23 mouse cellular contexts compared by ENCODE assay signal in the genomic region with DNA sequence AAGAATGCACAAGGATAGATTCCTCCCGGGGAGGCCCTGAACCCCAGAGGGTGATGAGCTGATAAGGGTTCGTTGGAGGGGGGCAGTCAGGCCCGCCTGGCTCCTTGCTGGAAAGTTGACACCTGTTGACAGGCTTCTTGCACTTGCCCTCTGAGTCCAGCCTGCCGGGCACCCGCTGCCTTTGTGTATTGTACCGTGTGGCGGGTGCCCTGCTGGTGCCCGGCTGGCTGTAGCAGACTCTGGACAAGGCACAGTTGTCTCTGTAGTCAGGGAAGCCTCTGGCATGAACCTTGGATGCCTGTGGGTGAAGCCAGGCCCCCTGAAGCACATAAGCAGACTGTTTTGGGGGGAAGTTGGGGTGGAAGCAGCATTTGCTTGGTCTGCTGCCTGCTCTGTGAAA. TPM values are rescaled to one million over a fixed set of nuclear protein-coding genes. Genes with fewer than 3 reads are reported as not detected.
DNase-seq lines count a peak whose midpoint lies in the region; ATAC-seq lines count a peak whose summit lies in the region.
"Had no signal": no experiment of that assay in that cellular context is flagged by ENCODE, and none has a peak within 500 bp of the region (broad histone marks: within the 10 kb centered on the region; RNA-seq: fewer than 3 reads in every experiment).

No protein-coding gene starts in this region.

- H3K4me1 ChIP-seq in forebrain, embryonic 10.5 days, result peaks cover 82% of the 10 kb centered on the region
- peaks cover 32% of the 10 kb centered on the region for H3K4me1 ChIP-seq in forebrain, embryonic 15.5 days
- peaks cover 46% of the 10 kb centered on the region for H3K4me1 ChIP-seq in heart, embryonic 10.5 days
- H3K4me1 ChIP-seq in limb, embryonic 12.5 days (replicated peaks), result peaks cover 77% of the 10 kb centered on the region

- WGBS in forebrain, embryonic 10.5 days, result 72% methylated on average over 8 of the region's 8 CpGs
- WGBS in forebrain, embryonic 15.5 days, result 57% methylated on average over 8 of the region's 8 CpGs
- 48% methylated on average over 8 of the region's 8 CpGs for WGBS in heart, embryonic 10.5 days
- WGBS in limb, embryonic 12.5 days, result 62% methylated on average over 8 of the region's 8 CpGs

- no peak overlapping the region for H3K4me2 ChIP-seq in forebrain, embryonic 15.5 days (replicated peaks)
- H3K4me2 ChIP-seq in limb, embryonic 12.5 days, result 0 out of 2 replicates have a peak overlapping the region, but pooled peaks have one; percentile 23
- H3K4me2 ChIP-seq: forebrain, embryonic 13.5 days; hindbrain, embryonic 12.5 days; liver, embryonic 15.5 days had no signal

- no peak overlapping the region for H3K9ac ChIP-seq in forebrain, embryonic 15.5 days (replicated peaks)
- H3K9ac ChIP-seq in limb, embryonic 12.5 days (replicated peaks), result 0 out of 2 replicates have a peak overlapping the region, but pooled peaks have one; percentile 18
- H3K9ac ChIP-seq: forebrain, embryonic 13.5 days; hindbrain, embryonic 12.5 days; liver, embryonic 15.5 days had no signal

- no peak for DNase-seq in forebrain, embryonic 10.5 days (ENCODE audit: extremely low spot score, low spot score)
- no peak for DNase-seq in heart, embryonic 10.5 days (ENCODE audit: low spot score)
- no peak for DNase-seq in heart, adult 18-20 months
- peak; percentile 75 for DNase-seq in Muller cell, postnatal 12 days (ENCODE audit: inconsistent ontology term)
- DNase-seq in layer of hippocampus, adult 11-12 months (ENCODE audit: low spot score), result no peak
- DNase-seq: adrenal gland, postnatal 25 days; cerebellum, adult 11-12 months; cerebellum, postnatal 14 days; kidney, adult 8-10 months; kidney, postnatal 25 days; lung, postnatal 14 days; right cerebral cortex, adult 18-20 months had no signal

- no peak overlapping the region for H3K4me3 ChIP-seq in forebrain, embryonic 10.5 days
- no peak overlapping the region for H3K4me3 ChIP-seq in forebrain, embryonic 15.5 days
- no peak overlapping the region for H3K4me3 ChIP-seq in heart, embryonic 10.5 days
- no peak overlapping the region for H3K4me3 ChIP-seq in limb, embryonic 12.5 days (replicated peaks)
- H3K4me3 ChIP-seq: forebrain, embryonic 13.5 days; hindbrain, embryonic 12.5 days; liver, embryonic 15.5 days; megakaryocyte, embryonic 14.5 days had no signal

- H3K27me3 ChIP-seq in forebrain, embryonic 10.5 days (ENCODE audit: poor library complexity, severe bottlenecking), result peaks cover 67% of the 10 kb centered on the region
- H3K27me3 ChIP-seq in forebrain, embryonic 15.5 days, result peaks cover 21% of the 10 kb centered on the region
- peaks cover 84% of the 10 kb centered on the region for H3K27me3 ChIP-seq in heart, embryonic 10.5 days (ENCODE audit: insufficient read depth, poor library complexity, severe bottlenecking)
- H3K27me3 ChIP-seq in limb, embryonic 12.5 days, result peaks cover 48% of the 10 kb centered on the region

- H3K27ac ChIP-seq in forebrain, embryonic 10.5 days, result peak overlapping the region; percentile 79
- H3K27ac ChIP-seq in forebrain, embryonic 15.5 days (replicated peaks), result no peak overlapping the region
- 0 out of 2 replicates have a peak overlapping the region, but pooled peaks have one; percentile 6 for H3K27ac ChIP-seq in heart, embryonic 10.5 days
- 0 out of 2 replicates have a peak overlapping the region, but pooled peaks have one; percentile 29 for H3K27ac ChIP-seq in limb, embryonic 12.5 days
- H3K27ac ChIP-seq: forebrain, embryonic 13.5 days; hindbrain, embryonic 12.5 days; liver, embryonic 15.5 days; stomach, postnatal 0 days had no signal

- no peaks in the 10 kb centered on the region for H3K36me3 ChIP-seq in forebrain, embryonic 10.5 days (replicated peaks)
- H3K36me3 ChIP-seq in forebrain, embryonic 15.5 days, result no peaks in the 10 kb centered on the region
- H3K36me3 ChIP-seq in heart, embryonic 10.5 days, result no peaks in the 10 kb centered on the region
- no peaks in the 10 kb centered on the region for H3K36me3 ChIP-seq in limb, embryonic 12.5 days
- H3K36me3 ChIP-seq: hindbrain, embryonic 12.5 days; liver, embryonic 15.5 days had no signal

- no peaks in the 10 kb centered on the region for H3K9me3 ChIP-seq in forebrain, embryonic 10.5 days
- H3K9me3 ChIP-seq in forebrain, embryonic 15.5 days, result no peaks in the 10 kb centered on the region
- no peaks in the 10 kb centered on the region for H3K9me3 ChIP-seq in heart, embryonic 10.5 days
- H3K9me3 ChIP-seq in limb, embryonic 12.5 days, result no peaks in the 10 kb centered on the region
- H3K9me3 ChIP-seq: forebrain, embryonic 13.5 days; hindbrain, embryonic 12.5 days; liver, embryonic 15.5 days; megakaryocyte, embryonic 14.5 days had no signal

- no peak for ATAC-seq in forebrain, embryonic 15.5 days (replicated peaks)
- no peak for ATAC-seq in limb, embryonic 12.5 days (ENCODE audit: insufficient number of reproducible peaks, insufficient read depth, low FRiP score, low TSS enrichment, low read depth)
- no peak for ATAC-seq in CD4-positive, CD25-positive, alpha-beta regulatory T cell, adult 4 months
- ATAC-seq: forebrain, embryonic 13.5 days; inflammation-experienced regulatory T-cells, adult 6 months had no signal

RNA-seq across cellular contexts. Expression of gene Wnt9a, which starts 5.8 kb away (rescaled TPM):
- 9.9 and 10.9 TPM in 2 replicates for polyA plus RNA-seq in forebrain, embryonic 10.5 days (2016; fragmentation: Nextera tagmentation; extraction: Ambion mirVana)
- polyA plus RNA-seq in forebrain, embryonic 15.5 days (2015; fragmentation: Nextera tagmentation; extraction: Ambion mirVana), result 1.9 and 2.9 TPM in 2 replicates
- 3.8 and 4.1 TPM in 2 replicates for polyA plus RNA-seq in heart, embryonic 10.5 days (2016; fragmentation: Nextera tagmentation; extraction: Ambion mirVana)
- total RNA-seq in heart, adult 18-20 months (2021), result 1 to 10 TPM; 3.8 to 4.2 TPM
- 5.0 and 5.6 TPM in 2 replicates for polyA plus RNA-seq in limb, embryonic 12.5 days (2016; fragmentation: Nextera tagmentation; extraction: Ambion mirVana)
- not detected for polyA plus RNA-seq in CD4-positive, CD25-positive, alpha-beta regulatory T cell, adult 4 months (2017; shearing (Covaris generic))
- total RNA-seq: MEL had no signal
- polyA plus RNA-seq: inflammation-experienced regulatory T-cells, adult 6 months had no signal

RNA-seq across cellular contexts. Expression of gene Wnt3a, which starts 21.9 kb away (rescaled TPM):
- 8.4 and 11.8 TPM in 2 replicates for polyA plus RNA-seq in forebrain, embryonic 10.5 days (2016; fragmentation: Nextera tagmentation; extraction: Ambion mirVana)
- 1.2 and 2.2 TPM in 2 replicates for polyA plus RNA-seq in forebrain, embryonic 15.5 days (2015; fragmentation: Nextera tagmentation; extraction: Ambion mirVana)
- 0.08 TPM in 1 of 2 replicates, not detected in the other for polyA plus RNA-seq in heart, embryonic 10.5 days (2016; fragmentation: Nextera tagmentation; extraction: Ambion mirVana)
- total RNA-seq in heart, adult 18-20 months (2021), result not detected
- 1.6 and 2.6 TPM in 2 replicates for polyA plus RNA-seq in limb, embryonic 12.5 days (2016; fragmentation: Nextera tagmentation; extraction: Ambion mirVana)
- not detected for polyA plus RNA-seq in CD4-positive, CD25-positive, alpha-beta regulatory T cell, adult 4 months (2017; shearing (Covaris generic))
- total RNA-seq: adrenal gland, postnatal 25 days; MEL had no signal
- polyA plus RNA-seq: heart, postnatal 0 days; liver, embryonic 15.5 days had no signal
